Mouse (Mus musculus): ENCODE measurements around the gene Mrps34.

GRCm38 (mm10) chr17:24893276-24893675 lies 1.6 kb upstream of the Mrps34 start:
- TF ChIP-seq CTCF (IDR thresholded peaks at IDR 0.05; ENCODE audit: borderline replicate concordance, insufficient read depth, low read depth, low read length) (no peak), POLR2A (IDR thresholded peaks at IDR 0.05; ENCODE audit: borderline replicate concordance, insufficient read depth, low read length) (no peak)
